Mouse (Mus musculus) hindbrain, embryonic 11.5 days (tissue): ENCODE measurements around the gene Egflam. TPM values are rescaled to one million over a fixed set of nuclear protein-coding genes. Genes with fewer than 3 reads are reported as not detected.

Experiments used
- ATAC-seq: fragments of 200-750 bp; cut with Nextera tagmentation; 2 replicates; pipeline ENCODE4 v1.8.0; 2017; ENCODE audit warnings: mild to moderate bottlenecking, moderate TSS enrichment, moderate library complexity; ENCODE audit not compliant: low FRiP score
- DNase-seq: peaks from one replicate; pipeline ENCODE4 v3.0.0-alpha.2; 2015; ENCODE audit warnings: low spot score
- H3K27ac ChIP-seq: fragments of 300-500 bp; sonication (generic); 2 replicates; pipeline ENCODE4 v1.5.1; 2014; ENCODE audit warnings: mild to moderate bottlenecking, low read depth, low read length
- H3K27me3 ChIP-seq: fragments of 300-500 bp; sonication (generic); 2 replicates; pipeline ENCODE4 v1.6.1; 2014; ENCODE audit warnings: mild to moderate bottlenecking, low read length, moderate library complexity, mixed read lengths; ENCODE audit not compliant: control insufficient read depth, insufficient read depth
- H3K36me3 ChIP-seq: fragments of 300-500 bp; sonication (generic); 2 replicates; pipeline ENCODE4 v1.6.1; 2014; ENCODE audit warnings: mild to moderate bottlenecking, low read length, moderate library complexity, mixed read lengths; ENCODE audit not compliant: control insufficient read depth, insufficient read depth
- H3K4me1 ChIP-seq: fragments of 300-500 bp; sonication (generic); replicated peaks from 2 replicates; pipeline ENCODE4 v1.6.1; 2014; ENCODE audit warnings: low read length, mixed read lengths; ENCODE audit not compliant: control insufficient read depth, insufficient read depth
- H3K4me2 ChIP-seq: fragments of 300-500 bp; sonication (generic); replicated peaks from 2 replicates; pipeline ENCODE4 v1.6.1; 2014; ENCODE audit warnings: mild to moderate bottlenecking, low read depth, low read length
- H3K4me3 ChIP-seq: fragments of 300-500 bp; sonication (generic); 2 replicates; pipeline ENCODE4 v1.5.1; 2014; ENCODE audit warnings: low read depth, low read length
- H3K9ac ChIP-seq: fragments of 300-500 bp; sonication (generic); 2 replicates; pipeline ENCODE4 v1.6.1; 2014; ENCODE audit warnings: low read depth, low read length
- H3K9me3 ChIP-seq: fragments of 300-500 bp; sonication (generic); 2 replicates; pipeline ENCODE4 v1.6.1; 2016; ENCODE audit warnings: low read length; ENCODE audit not compliant: control insufficient read depth
- WGBS: fragments of 180-500 bp; shearing (Covaris S2); extraction: QIAGEN DNeasy Blood & Tissue Kit; methylation state at CpG from one replicate; pipeline ENCODE4 v1.1.7; 2014; 5-methylcytosine and 5-hydroxymethylcytosine counted together
- polyA plus RNA-seq: library from polyadenylated mRNA; unstranded; fragments of >200 nt; fragmentation: Nextera tagmentation; extraction: Ambion mirVana; gene quantifications from 2 replicates; pipeline ENCODE4 v1.2.1, GENCODE M21; 2014

The Egflam gene
- polyA plus RNA-seq, 1 experiment from 2014 or later: 8.4 TPM

DNA sequence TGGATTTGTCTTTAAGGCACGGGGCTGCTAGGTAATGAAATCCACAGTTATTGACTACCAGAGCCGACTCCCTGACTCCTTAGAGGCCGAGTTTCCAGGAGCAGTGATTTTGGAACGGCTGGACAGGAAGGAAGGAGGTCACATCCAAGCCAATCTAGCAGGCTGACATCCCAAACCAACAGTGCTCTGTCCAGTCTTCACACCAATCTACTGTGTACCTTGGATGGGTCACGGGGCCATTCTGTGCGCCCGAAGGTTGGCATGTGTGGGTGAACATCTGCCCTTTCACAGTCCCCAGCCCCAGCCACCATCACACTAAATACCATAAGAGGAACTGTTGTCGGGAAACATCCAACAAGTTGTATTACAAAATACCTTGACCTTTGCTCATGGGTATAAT, 150.9 kb downstream of the Egflam start:
- H3K36me3 ChIP-seq: no peaks in the 10 kb centered on the region
- no peak for DNase-seq
- H3K4me1 ChIP-seq: no peaks in the 10 kb centered on the region
- no peak overlapping the region for H3K27ac ChIP-seq
- no peaks in the 10 kb centered on the region for H3K27me3 ChIP-seq
- WGBS: 84% methylated on average over 8 of the region's 8 CpGs
- H3K4me3 ChIP-seq: no peak overlapping the region
- H3K4me2 ChIP-seq: no peak overlapping the region
- H3K9ac ChIP-seq: no peak overlapping the region
- no peaks in the 10 kb centered on the region for H3K9me3 ChIP-seq
- ATAC-seq: no peak

DNA sequence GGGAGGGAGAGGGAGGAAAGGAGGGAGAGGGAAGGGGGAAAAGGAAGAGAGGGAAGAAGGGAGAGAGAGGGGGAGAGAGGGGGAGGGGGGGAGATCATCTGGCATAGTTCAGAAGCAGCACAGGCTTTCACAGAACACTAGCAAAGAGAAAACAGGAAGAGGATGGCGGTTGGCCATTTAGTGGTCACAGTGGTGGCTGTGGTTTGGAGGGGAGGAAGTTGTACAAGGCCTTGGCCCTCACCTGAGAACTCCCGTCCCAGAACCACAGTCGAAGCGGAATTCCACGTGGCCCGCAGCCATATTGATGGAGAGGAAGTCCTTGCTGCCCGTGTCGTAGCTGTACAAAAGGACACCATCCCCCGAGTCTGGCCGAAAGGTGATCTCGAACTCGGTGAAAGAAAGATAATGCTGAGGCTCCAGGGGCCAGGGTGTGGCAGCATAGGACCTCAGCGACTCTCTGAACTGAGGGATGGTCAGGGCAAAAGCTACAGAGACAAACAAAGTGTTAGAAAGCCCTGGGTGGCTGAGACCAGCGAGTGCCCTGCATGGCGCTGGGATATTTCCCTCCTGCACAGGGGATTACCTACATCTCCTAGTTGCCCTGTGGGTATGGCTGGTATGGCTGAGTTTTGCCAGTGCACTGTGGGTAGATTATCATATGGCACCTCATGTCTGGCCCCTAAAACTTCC, 155.9 kb downstream of the Egflam start:
- H3K27me3 ChIP-seq: no peaks in the 10 kb centered on the region
- ATAC-seq: no peak

DNA sequence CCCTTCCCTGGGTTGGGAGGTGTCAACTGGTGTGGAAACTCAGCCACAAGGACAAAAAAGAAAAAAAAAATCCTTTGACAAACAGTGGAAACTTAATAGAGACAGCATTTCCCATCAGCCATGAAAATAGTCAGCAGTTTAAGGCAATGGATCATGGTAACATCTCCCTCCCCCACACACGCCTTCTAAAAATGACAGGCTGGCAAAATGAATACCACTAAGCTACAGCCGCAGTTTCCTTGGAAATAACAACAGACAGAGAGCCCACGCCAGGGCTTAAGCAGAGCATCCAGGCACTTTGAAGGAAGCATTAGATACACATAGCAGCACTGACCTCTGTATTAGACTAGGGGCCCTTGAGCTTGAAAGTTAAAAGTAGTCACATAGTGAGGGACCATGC, 157.2 kb downstream of the Egflam start:
- ATAC-seq (no peak), DNase-seq (no peak)
- Histone ChIP-seq H3K36me3 (no peaks in the 10 kb centered on the region), H3K4me1 (no peaks in the 10 kb centered on the region), H3K27ac (no peak overlapping the region), H3K9me3 (no peaks in the 10 kb centered on the region), H3K27me3 (no peaks in the 10 kb centered on the region), H3K4me2 (no peak overlapping the region), H3K9ac (no peak overlapping the region), H3K4me3 (no peak overlapping the region)
- 71% methylated on average over 3 of the region's 3 CpGs for WGBS

More for the DNA sequence above, 155.9 kb downstream of the Egflam start:
- WGBS: 81% methylated on average over 15 of the region's 15 CpGs
- Histone ChIP-seq H3K9me3 (no peaks in the 10 kb centered on the region), H3K9ac (no peak overlapping the region), H3K4me1 (no peaks in the 10 kb centered on the region), H3K27ac (no peak overlapping the region), H3K36me3 (no peaks in the 10 kb centered on the region), H3K4me3 (no peak overlapping the region), H3K4me2 (no peak overlapping the region)
- DNase-seq: no peak

DNA sequence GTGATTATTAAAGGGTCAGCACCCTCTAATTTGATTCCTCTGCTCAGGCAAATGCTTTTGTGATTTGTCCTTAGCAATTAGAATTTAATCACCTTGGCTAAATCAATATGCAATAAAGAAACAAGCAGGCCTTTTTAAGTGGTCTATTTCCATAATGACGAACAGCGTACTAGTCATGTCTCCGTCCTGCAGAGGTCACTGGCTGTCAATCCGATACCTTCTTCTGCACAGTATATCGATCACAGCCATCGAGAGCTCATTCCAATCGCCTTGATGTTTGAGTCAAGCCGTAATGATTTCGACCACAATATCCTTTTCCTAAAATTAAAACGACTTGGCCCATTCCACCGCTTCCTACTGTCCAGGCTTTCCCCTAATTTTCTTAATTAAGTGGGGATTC, 158.3 kb downstream of the Egflam start:
- Histone ChIP-seq H3K27ac (no peak overlapping the region), H3K9me3 (no peaks in the 10 kb centered on the region), H3K36me3 (no peaks in the 10 kb centered on the region), H3K4me1 (no peaks in the 10 kb centered on the region), H3K4me2 (no peak overlapping the region), H3K4me3 (no peak overlapping the region), H3K27me3 (no peaks in the 10 kb centered on the region), H3K9ac (no peak overlapping the region)
- 83% methylated on average over 11 of the region's 11 CpGs for WGBS
- peak; percentile 53; the same call in 1 of the 2 replicates for ATAC-seq
- DNase-seq: no peak

DNA sequence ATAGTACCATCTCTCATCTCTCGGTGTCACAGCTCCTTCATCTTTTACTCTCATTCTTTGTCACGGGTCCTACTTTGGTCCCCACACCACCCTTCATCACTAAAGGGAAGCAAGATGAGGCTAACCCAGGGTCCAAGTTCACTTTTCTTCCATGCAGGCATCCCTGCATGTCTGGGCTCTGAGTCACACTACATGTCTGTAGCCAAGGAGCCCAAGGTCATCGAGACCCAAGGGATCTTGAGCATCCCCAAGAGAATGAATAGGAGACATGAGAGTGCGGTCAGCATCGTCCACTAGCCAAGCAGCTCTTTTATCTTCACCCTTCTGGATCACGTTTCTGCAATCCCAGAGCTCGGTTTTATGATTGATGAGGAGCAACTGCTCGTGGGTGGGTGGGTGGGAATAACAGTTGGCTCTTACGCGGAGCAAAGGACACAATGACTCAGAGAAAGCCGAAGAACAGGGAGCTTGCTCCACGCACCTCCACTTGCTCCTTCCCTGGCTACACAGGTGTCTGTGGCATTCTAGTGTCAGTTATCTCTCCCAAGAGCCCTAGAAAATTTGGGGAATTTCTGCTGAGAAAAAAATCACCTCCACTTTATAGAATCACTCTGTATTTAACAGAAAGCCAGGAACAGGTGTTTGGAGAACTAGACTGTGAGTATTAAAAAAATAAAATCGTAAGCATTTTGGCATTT, 164.7 kb downstream of the Egflam start:
- H3K27ac ChIP-seq: no peak overlapping the region
- H3K4me2 ChIP-seq: no peak overlapping the region
- H3K9ac ChIP-seq: no peak overlapping the region
- ATAC-seq (no peak), DNase-seq (no peak)
- H3K4me1 ChIP-seq: no peaks in the 10 kb centered on the region
- H3K27me3 ChIP-seq: no peaks in the 10 kb centered on the region
- H3K4me3 ChIP-seq: no peak overlapping the region
- no peaks in the 10 kb centered on the region for H3K36me3 ChIP-seq
- WGBS: 79% methylated on average over 13 of the region's 13 CpGs
- no peaks in the 10 kb centered on the region for H3K9me3 ChIP-seq

DNA sequence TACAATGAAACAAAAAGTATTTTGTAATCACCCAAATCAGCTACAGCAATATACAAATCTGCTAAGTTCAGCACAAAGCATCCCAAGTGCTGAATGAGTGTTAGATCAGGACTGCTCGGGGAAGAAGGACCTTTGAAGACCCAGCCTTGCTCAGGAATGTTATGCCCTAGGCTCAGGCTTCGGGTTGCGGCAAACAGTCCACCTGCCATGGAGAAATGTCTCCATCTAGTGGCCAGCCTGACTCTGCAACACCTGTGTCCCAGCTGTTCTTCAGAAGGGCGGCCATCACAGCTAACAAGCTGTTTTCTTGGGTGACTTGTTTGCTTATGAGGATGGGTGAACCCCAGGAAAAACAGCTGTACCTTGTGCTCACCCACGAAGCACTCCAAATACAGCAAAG, 172.0 kb downstream of the Egflam start:
- peak; percentile 74 for ATAC-seq
- no peak overlapping the region for H3K4me3 ChIP-seq
- H3K4me2 ChIP-seq: no peak overlapping the region
- peak; percentile 87 for DNase-seq
- no peak overlapping the region for H3K27ac ChIP-seq
- H3K4me1 ChIP-seq: no peaks in the 10 kb centered on the region; the same call in 1 of the 2 replicates
- WGBS: 3% methylated on average over 5 of the region's 5 CpGs
- no peaks in the 10 kb centered on the region for H3K9me3 ChIP-seq
- H3K36me3 ChIP-seq: no peaks in the 10 kb centered on the region
- H3K27me3 ChIP-seq: no peaks in the 10 kb centered on the region
- no peak overlapping the region for H3K9ac ChIP-seq

DNA sequence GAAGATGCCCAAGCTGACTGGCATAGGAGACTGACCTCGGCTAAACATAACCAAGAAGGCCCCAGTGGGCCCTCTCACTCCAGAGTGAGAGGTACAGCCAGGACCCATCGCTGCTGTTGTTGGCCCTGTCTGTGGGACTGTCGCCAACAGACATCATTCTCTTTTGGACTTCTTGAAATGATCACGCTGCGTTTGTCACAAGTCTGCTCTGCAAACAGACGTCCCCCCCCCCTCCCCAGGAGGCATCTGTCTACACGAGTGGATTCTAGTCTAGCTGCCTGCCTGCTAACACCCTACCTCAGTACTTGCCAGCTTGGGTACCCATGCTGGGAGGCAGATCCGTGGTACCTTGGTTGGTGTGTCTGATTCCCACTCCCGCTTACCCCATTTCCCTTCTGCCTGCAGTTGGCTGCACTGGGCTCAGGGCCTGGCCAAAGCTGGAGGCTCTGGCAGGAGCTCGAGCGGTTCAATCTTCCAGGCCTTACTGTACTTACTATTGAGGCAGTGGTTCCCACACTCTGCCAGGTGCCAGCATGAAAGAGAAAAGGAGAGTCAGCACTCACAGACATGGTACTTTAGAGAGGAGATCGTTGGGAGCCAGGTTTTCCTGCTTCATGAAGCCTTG, 173.9 kb downstream of the Egflam start:
- no peak overlapping the region for H3K27ac ChIP-seq
- 78% methylated on average over 12 of the region's 12 CpGs for WGBS
- ATAC-seq (no peak), DNase-seq (no peak)
- no peaks in the 10 kb centered on the region for H3K27me3 ChIP-seq
- no peak overlapping the region for H3K9ac ChIP-seq
- no peaks in the 10 kb centered on the region for H3K36me3 ChIP-seq
- no peaks in the 10 kb centered on the region for H3K9me3 ChIP-seq
- H3K4me2 ChIP-seq: no peak overlapping the region
- no peak overlapping the region for H3K4me3 ChIP-seq
- H3K4me1 ChIP-seq: no peaks in the 10 kb centered on the region; the same call in 1 of the 2 replicates

DNA sequence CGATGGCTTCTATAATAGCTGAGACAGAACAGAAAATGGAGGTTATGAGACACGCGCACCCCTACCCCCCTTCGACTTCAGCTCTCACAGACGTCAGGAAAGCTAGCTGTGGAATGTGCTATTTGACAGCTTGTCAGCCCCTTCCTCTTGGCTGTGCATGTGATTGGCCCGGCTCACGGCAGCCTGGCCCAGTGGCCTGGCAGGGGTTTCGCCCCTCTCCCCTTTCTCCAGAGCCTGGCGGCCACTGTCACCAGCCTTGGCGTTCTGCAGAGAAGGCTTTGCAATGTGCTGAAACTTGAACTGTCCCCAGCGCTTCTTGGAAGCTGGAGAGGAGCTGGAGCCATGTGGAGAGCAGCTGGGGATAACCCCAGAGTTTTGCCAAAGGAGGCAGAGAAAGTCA, 175.4 kb downstream of the Egflam start:
- Histone ChIP-seq H3K36me3 (no peaks in the 10 kb centered on the region), H3K27me3 (no peaks in the 10 kb centered on the region), H3K27ac (no peak overlapping the region), H3K9ac (no peak overlapping the region), H3K9me3 (no peaks in the 10 kb centered on the region), H3K4me2 (no peak overlapping the region), H3K4me3 (no peak overlapping the region), H3K4me1 (no peaks in the 10 kb centered on the region; the same call in 1 of the 2 replicates)
- DNase-seq (no peak), ATAC-seq (no peak)
- WGBS: 37% methylated on average over 11 of the region's 11 CpGs

DNA sequence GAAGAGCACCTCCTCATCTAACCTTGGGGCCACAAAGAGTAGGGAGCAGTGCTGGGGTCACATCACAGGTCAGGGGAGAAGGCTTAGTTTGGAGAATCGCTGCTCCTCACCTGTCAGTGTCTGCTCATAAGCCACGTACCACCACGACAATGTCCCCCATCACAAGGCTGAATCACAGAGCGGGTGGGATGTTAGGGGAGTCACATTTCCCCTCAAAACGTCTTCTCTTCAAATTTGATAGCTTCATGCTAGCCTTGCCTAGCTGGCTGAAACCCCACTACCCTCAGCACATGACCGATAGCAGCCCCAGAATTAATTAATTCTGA, 181.0 kb downstream of the Egflam start:
- Histone ChIP-seq H3K27ac (no peak overlapping the region), H3K27me3 (no peaks in the 10 kb centered on the region), H3K9ac (no peak overlapping the region), H3K4me1 (no peaks in the 10 kb centered on the region), H3K36me3 (no peaks in the 10 kb centered on the region), H3K4me2 (no peak overlapping the region), H3K9me3 (no peaks in the 10 kb centered on the region), H3K4me3 (no peak overlapping the region)
- no peak for ATAC-seq
- no peak for DNase-seq
- WGBS: 88% methylated on average over 6 of the region's 6 CpGs
